Mouse (Mus musculus) spleen, adult 2 months (tissue): ENCODE measurements at regions not wholly inside any gene's neighbourhood (a gene's known extent, or its start where the extent isn't known, plus 50 kb on each side); places are given as distances from the start of the nearest gene placed in this dataset.

ENCODE experiments used
- CTCF ChIP-seq: fragments of 200-500 bp; IDR thresholded peaks from 2 replicates; pipeline ENCODE4 v1.5.1; 2011; ENCODE audit warnings: mild to moderate bottlenecking, inconsistent platforms; ENCODE audit not compliant: insufficient read depth, insufficient read length, insufficient replicate concordance; ENCODE audit errors: extremely low read depth
- POLR2A ChIP-seq: fragments of 200-500 bp; IDR thresholded peaks from 2 replicates; pipeline ENCODE4 v1.6.1; 2011; ENCODE audit warnings: low read depth, low read length, inconsistent platforms

- no peak for TF ChIP-seq CTCF
- no peak for TF ChIP-seq POLR2A
Measured at GRCm38 (mm10) chr3:52555038-52555437, 286.9 kb downstream of the Foxo1 start.
